Mouse (Mus musculus) lung, postnatal 0 days (tissue): ENCODE results near the gene Prkch. TPM values are rescaled to one million over a fixed set of nuclear protein-coding genes. Genes with fewer than 3 reads are reported as not detected.

Experiments
- ATAC-seq: fragments of 200-750 bp; cut with Nextera tagmentation; 2 replicates; pipeline ENCODE4 v1.8.0; 2017; ENCODE audit warnings: moderate library complexity
- DNase-seq: peaks from one replicate; pipeline ENCODE4 v3.0.0-alpha.2; 2016; ENCODE audit warnings: low spot score
- H3K27ac ChIP-seq: fragments of 300-500 bp; sonication (generic); 2 replicates; pipeline ENCODE4 v1.5.1; 2014; ENCODE audit warnings: antibody characterized with exemption, mild to moderate bottlenecking, low read length, mixed read lengths
- H3K27me3 ChIP-seq: fragments of 300-500 bp; sonication (generic); replicated peaks from 2 replicates; pipeline ENCODE4 v1.6.1; 2014; ENCODE audit warnings: low read length, mixed read lengths; ENCODE audit not compliant: insufficient read depth
- H3K36me3 ChIP-seq: fragments of 300-500 bp; sonication (generic); 2 replicates; pipeline ENCODE4 v1.6.1; 2014; ENCODE audit warnings: low read length, mixed read lengths; ENCODE audit not compliant: insufficient read depth
- H3K4me1 ChIP-seq: fragments of 300-500 bp; sonication (generic); 2 replicates; pipeline ENCODE4 v1.6.1; 2014; ENCODE audit warnings: antibody characterized with exemption, low read depth, low read length, mixed read lengths; ENCODE audit not compliant: insufficient read depth
- H3K4me2 ChIP-seq: fragments of 300-500 bp; sonication (generic); replicated peaks from 2 replicates; pipeline ENCODE4 v1.6.1; 2014; ENCODE audit warnings: low read depth, mild to moderate bottlenecking, low read length, moderate library complexity, mixed read lengths
- H3K4me3 ChIP-seq: fragments of 300-500 bp; sonication (generic); 2 replicates; pipeline ENCODE4 v1.5.1; 2014; ENCODE audit warnings: low read depth, low read length
- H3K9ac ChIP-seq: fragments of 300-500 bp; sonication (generic); replicated peaks from 2 replicates; pipeline ENCODE4 v1.6.1; 2014; ENCODE audit warnings: low read depth, mild to moderate bottlenecking
- H3K9me3 ChIP-seq: fragments of 300-500 bp; sonication (generic); 2 replicates; pipeline ENCODE4 v1.6.1; 2016; ENCODE audit warnings: low read length, mixed read lengths
- CTCF ChIP-seq: IDR thresholded peaks from 2 replicates; pipeline ENCODE4 v1.5.1; 2016; ENCODE audit warnings: antibody characterized with exemption, mild to moderate bottlenecking
- EP300 ChIP-seq: IDR thresholded peaks from 2 replicates; pipeline ENCODE4 v1.6.1; 2016; ENCODE audit warnings: antibody characterized with exemption, mild to moderate bottlenecking, control low read depth
- WGBS: fragments of 180-500 bp; shearing (Covaris S2); extraction: QIAGEN DNeasy Blood & Tissue Kit; methylation state at CpG from one replicate; pipeline ENCODE4 v1.1.7; 2014; 5-methylcytosine and 5-hydroxymethylcytosine counted together
- polyA plus RNA-seq: library from polyadenylated mRNA; unstranded; fragments of >200 nt; fragmentation: Nextera tagmentation; extraction: Ambion mirVana; gene quantifications from 2 replicates; pipeline ENCODE4 v1.2.1, GENCODE M21; 2015

The Prkch gene
- polyA plus RNA-seq, 1 experiment from 2014 or later: 20.0 TPM

GRCm38 (mm10) chr12:73544736-73545671, 39.6 kb upstream of the Prkch start:
- Histone ChIP-seq H3K4me1 (no peaks in the 10 kb centered on the region), H3K9ac (peak overlapping the region; percentile 26; the same call in 1 of the 2 replicates), H3K4me2 (peak overlapping the region; percentile 73), H3K27me3 (peaks cover 30% of the 10 kb centered on the region), H3K4me3 (peak overlapping the region; percentile 46), H3K27ac (no peak overlapping the region), H3K36me3 (no peaks in the 10 kb centered on the region), H3K9me3 (no peaks in the 10 kb centered on the region)
- no peak for DNase-seq
- TF ChIP-seq CTCF (no peak), EP300 (no peak)
- 16% methylated on average over 45 of the region's 48 CpGs for WGBS
- ATAC-seq: peak; percentile 16; the same call in 1 of the 2 replicates

GRCm38 (mm10) chr12:73545672-73546085, 38.9 kb upstream of the Prkch start:
- DNase-seq: peak; percentile 46
- peak; percentile 65 for ATAC-seq
- no peaks in the 10 kb centered on the region for H3K36me3 ChIP-seq
- peak overlapping the region; percentile 26 for H3K9ac ChIP-seq
- no peaks in the 10 kb centered on the region for H3K9me3 ChIP-seq
- peaks cover 30% of the 10 kb centered on the region for H3K27me3 ChIP-seq
- no peak for TF ChIP-seq EP300
- TF ChIP-seq CTCF: peak; percentile 66
- WGBS: 1% methylated on average over 55 of the region's 55 CpGs
- no peaks in the 10 kb centered on the region for H3K4me1 ChIP-seq
- peak overlapping the region; percentile 73 for H3K4me2 ChIP-seq
- H3K4me3 ChIP-seq: peak overlapping the region; percentile 46
- peak overlapping the region; percentile 32; the same call in 1 of the 2 replicates for H3K27ac ChIP-seq

GRCm38 (mm10) chr12:73546086-73546711, 38.4 kb upstream of the Prkch start, which contains the start of gene Tmem30b:
TSS of gene Tmem30b (minus strand) at chr12:73546392.
- H3K27ac ChIP-seq: peak within 1 kb of the TSS; percentile 32; the same call in 1 of the 2 replicates
- H3K4me1 ChIP-seq: no peaks in the 10 kb centered on the region
- DNase-seq (peak; percentile 81), ATAC-seq (peak; percentile 94)
- peaks cover 30% of the 10 kb centered on the region for H3K27me3 ChIP-seq
- H3K9me3 ChIP-seq: no peaks in the 10 kb centered on the region
- peak within 1 kb of the TSS; percentile 26 for H3K9ac ChIP-seq
- peak within 1 kb of the TSS; percentile 46 for H3K4me3 ChIP-seq
- TF ChIP-seq EP300 (no peak), CTCF (no peak)
- H3K4me2 ChIP-seq: peak within 1 kb of the TSS; percentile 73
- 6% methylated on average over 24 of the region's 61 CpGs for WGBS
- no peaks in the 10 kb centered on the region for H3K36me3 ChIP-seq

GRCm38 (mm10) chr12:73547646-73548045, 37.0 kb upstream of the Prkch start:
- Histone ChIP-seq H3K27ac (no peak overlapping the region), H3K9me3 (no peaks in the 10 kb centered on the region), H3K4me2 (no peak overlapping the region), H3K4me3 (no peak overlapping the region), H3K27me3 (peaks cover 30% of the 10 kb centered on the region), H3K36me3 (no peaks in the 10 kb centered on the region), H3K9ac (no peak overlapping the region), H3K4me1 (no peaks in the 10 kb centered on the region)
- DNase-seq: no peak
- TF ChIP-seq CTCF (no peak), EP300 (no peak)
- WGBS: 31% methylated on average over 10 of the region's 10 CpGs
- no peak for ATAC-seq

GRCm38 (mm10) chr12:73548259-73548658, 36.3 kb upstream of the Prkch start:
- Histone ChIP-seq H3K36me3 (no peaks in the 10 kb centered on the region), H3K4me2 (no peak overlapping the region), H3K27ac (no peak overlapping the region), H3K4me3 (no peak overlapping the region), H3K27me3 (peaks cover 30% of the 10 kb centered on the region), H3K9me3 (no peaks in the 10 kb centered on the region), H3K4me1 (no peaks in the 10 kb centered on the region), H3K9ac (no peak overlapping the region)
- no peak for TF ChIP-seq CTCF
- TF ChIP-seq EP300: no peak
- 44% methylated on average over 8 of the region's 8 CpGs for WGBS
- ATAC-seq: no peak
- DNase-seq: no peak

- H3K4me1 ChIP-seq: no peaks in the 10 kb centered on the region
- H3K27ac ChIP-seq: no peak overlapping the region
- H3K9ac ChIP-seq: no peak overlapping the region
- DNase-seq (peak; percentile 92), ATAC-seq (peak; percentile 74)
- no peaks in the 10 kb centered on the region for H3K27me3 ChIP-seq
- TF ChIP-seq CTCF (peak; percentile 84), EP300 (no peak)
- H3K9me3 ChIP-seq: no peaks in the 10 kb centered on the region
- no peaks in the 10 kb centered on the region for H3K36me3 ChIP-seq
- WGBS: 3% methylated on average over 5 of the region's 5 CpGs
- H3K4me2 ChIP-seq: no peak overlapping the region
- H3K4me3 ChIP-seq: no peak overlapping the region
These were observed 30.4 kb upstream of the Prkch start for GRCm38 (mm10) chr12:73554155-73554554.
